Mouse (Mus musculus) forebrain, embryonic 15.5 days (tissue): ENCODE data around the gene Tbc1d22a. TPM values are rescaled to one million over a fixed set of nuclear protein-coding genes. Genes with fewer than 3 reads are reported as not detected.
A peak's percentile ranks its signal among the peaks of the same experiment; 100 is the strongest.

ENCODE experiments used
- ATAC-seq: fragments of 200-750 bp; cut with Nextera tagmentation; replicated peaks from 2 replicates; pipeline ENCODE4 v1.8.0; 2017; ENCODE audit warnings: mild to moderate bottlenecking, moderate TSS enrichment, moderate library complexity
- H3K27ac ChIP-seq: fragments of 300-500 bp; sonication (generic); replicated peaks from 2 replicates; pipeline ENCODE4 v1.5.1; 2015; ENCODE audit warnings: mild to moderate bottlenecking, inconsistent platforms
- H3K27me3 ChIP-seq: fragments of 300-500 bp; sonication (generic); 2 replicates; pipeline ENCODE4 v1.6.1; 2015; ENCODE audit warnings: inconsistent platforms
- H3K36me3 ChIP-seq: fragments of 300-500 bp; sonication (generic); 2 replicates; pipeline ENCODE4 v1.6.1; 2015; ENCODE audit warnings: mild to moderate bottlenecking, inconsistent platforms
- H3K4me1 ChIP-seq: fragments of 300-500 bp; sonication (generic); 2 replicates; pipeline ENCODE4 v1.6.1; 2015; ENCODE audit warnings: inconsistent platforms
- H3K4me2 ChIP-seq: fragments of 300-500 bp; sonication (generic); replicated peaks from 2 replicates; pipeline ENCODE4 v1.6.1; 2015; ENCODE audit warnings: mild to moderate bottlenecking, inconsistent platforms
- H3K4me3 ChIP-seq: fragments of 300-500 bp; sonication (generic); 2 replicates; pipeline ENCODE4 v1.5.1; 2015; ENCODE audit warnings: mild to moderate bottlenecking, inconsistent platforms
- H3K9ac ChIP-seq: fragments of 300-500 bp; sonication (generic); replicated peaks from 2 replicates; pipeline ENCODE4 v1.6.1; 2015; ENCODE audit warnings: mild to moderate bottlenecking, inconsistent platforms
- H3K9me3 ChIP-seq: fragments of 300-500 bp; sonication (generic); 2 replicates; pipeline ENCODE4 v1.6.1; 2016; ENCODE audit warnings: inconsistent platforms
- WGBS: fragments of 180-500 bp; shearing (Covaris S2); methylation state at CpG from one replicate; pipeline ENCODE4 v1.1.7; 2015; ENCODE audit warnings: mixed read lengths; 5-methylcytosine and 5-hydroxymethylcytosine counted together
- polyA plus RNA-seq: library from polyadenylated mRNA; unstranded; fragments of >200 nt; fragmentation: Nextera tagmentation; extraction: Ambion mirVana; gene quantifications from 2 replicates; pipeline ENCODE4 v1.2.1, GENCODE M21; 2015

The Tbc1d22a gene
- polyA plus RNA-seq, 1 experiment from 2014 or later = 13.1 TPM

GRCm38 (mm10) chr15:86337726-86338125, 123.5 kb downstream of the Tbc1d22a start:
- Histone ChIP-seq H3K4me1 (peaks cover 20% of the 10 kb centered on the region), H3K9ac (no peak overlapping the region), H3K27me3 (no peaks in the 10 kb centered on the region), H3K27ac (no peak overlapping the region), H3K36me3 (no peaks in the 10 kb centered on the region), H3K4me2 (no peak overlapping the region), H3K4me3 (no peak overlapping the region), H3K9me3 (no peaks in the 10 kb centered on the region)
- 82% methylated on average over 10 of the region's 10 CpGs for WGBS
- no peak for ATAC-seq

- 72% methylated on average over 2 of the region's 2 CpGs for WGBS
- H3K4me3 ChIP-seq = no peak overlapping the region
- no peak overlapping the region for H3K4me2 ChIP-seq
- no peak overlapping the region for H3K27ac ChIP-seq
- H3K4me1 ChIP-seq = peaks cover 31% of the 10 kb centered on the region
- no peaks in the 10 kb centered on the region for H3K27me3 ChIP-seq
- no peaks in the 10 kb centered on the region for H3K9me3 ChIP-seq
- no peaks in the 10 kb centered on the region for H3K36me3 ChIP-seq
- no peak for ATAC-seq
- H3K9ac ChIP-seq = no peak overlapping the region
Observed at GRCm38 (mm10) chr15:86339736-86340135, 125.5 kb downstream of the Tbc1d22a start.

- no peak overlapping the region for H3K27ac ChIP-seq
Observed at GRCm38 (mm10) chr15:86340766-86341165, 126.5 kb downstream of the Tbc1d22a start.

GRCm38 (mm10) chr15:86342637-86343375, 128.5 kb downstream of the Tbc1d22a start:
- Histone ChIP-seq H3K36me3 (no peaks in the 10 kb centered on the region), H3K9ac (no peak overlapping the region), H3K4me3 (no peak overlapping the region), H3K4me2 (no peak overlapping the region), H3K9me3 (no peaks in the 10 kb centered on the region), H3K27ac (no peak overlapping the region), H3K27me3 (no peaks in the 10 kb centered on the region), H3K4me1 (peaks cover 52% of the 10 kb centered on the region)
- 89% methylated on average over 8 of the region's 8 CpGs for WGBS
- no peak for ATAC-seq

More at GRCm38 (mm10) chr15:86340766-86341165, 126.5 kb downstream of the Tbc1d22a start:
- H3K4me1 ChIP-seq = peaks cover 37% of the 10 kb centered on the region
- H3K4me3 ChIP-seq = no peak overlapping the region
- H3K4me2 ChIP-seq = no peak overlapping the region
- no peaks in the 10 kb centered on the region for H3K27me3 ChIP-seq
- no peak for ATAC-seq
- 72% methylated on average over 6 of the region's 6 CpGs for WGBS
- no peaks in the 10 kb centered on the region for H3K36me3 ChIP-seq
- H3K9me3 ChIP-seq = no peaks in the 10 kb centered on the region
- H3K9ac ChIP-seq = no peak overlapping the region

- Histone ChIP-seq H3K9me3 (no peaks in the 10 kb centered on the region), H3K27ac (peak overlapping the region; percentile 42), H3K4me3 (no peak overlapping the region), H3K9ac (no peak overlapping the region), H3K27me3 (no peaks in the 10 kb centered on the region), H3K4me1 (peaks cover 47% of the 10 kb centered on the region), H3K36me3 (no peaks in the 10 kb centered on the region), H3K4me2 (no peak overlapping the region)
- ATAC-seq = peak; percentile 70
- 14% methylated on average over 8 of the region's 8 CpGs for WGBS
Observed at GRCm38 (mm10) chr15:86344906-86345331, 130.7 kb downstream of the Tbc1d22a start.

- Histone ChIP-seq H3K4me1 (peaks cover 41% of the 10 kb centered on the region), H3K27ac (peak overlapping the region; percentile 31), H3K27me3 (no peaks in the 10 kb centered on the region), H3K9ac (no peak overlapping the region), H3K4me3 (no peak overlapping the region), H3K4me2 (no peak overlapping the region), H3K36me3 (no peaks in the 10 kb centered on the region), H3K9me3 (no peaks in the 10 kb centered on the region)
- 40% methylated on average over 9 of the region's 9 CpGs for WGBS
- no peak for ATAC-seq
Observed at GRCm38 (mm10) chr15:86345907-86346306, 131.6 kb downstream of the Tbc1d22a start.

- H3K9me3 ChIP-seq = no peaks in the 10 kb centered on the region
- H3K36me3 ChIP-seq = no peaks in the 10 kb centered on the region
- H3K4me2 ChIP-seq = no peak overlapping the region
- H3K27ac ChIP-seq = peak overlapping the region; percentile 31
- no peaks in the 10 kb centered on the region for H3K27me3 ChIP-seq
- no peak overlapping the region for H3K4me3 ChIP-seq
- WGBS = 20% methylated on average over 3 of the region's 3 CpGs
- no peak overlapping the region for H3K9ac ChIP-seq
- ATAC-seq = peak; percentile 71; the same call in 1 of the 2 replicates
- peaks cover 41% of the 10 kb centered on the region for H3K4me1 ChIP-seq
Observed at GRCm38 (mm10) chr15:86346606-86347005, 132.3 kb downstream of the Tbc1d22a start.

GRCm38 (mm10) chr15:86354932-86355331, 140.7 kb downstream of the Tbc1d22a start:
- ATAC-seq = no peak
- Histone ChIP-seq H3K4me2 (no peak overlapping the region), H3K27me3 (no peaks in the 10 kb centered on the region), H3K4me1 (no peaks in the 10 kb centered on the region), H3K9ac (no peak overlapping the region), H3K4me3 (no peak overlapping the region), H3K9me3 (no peaks in the 10 kb centered on the region), H3K36me3 (no peaks in the 10 kb centered on the region), H3K27ac (no peak overlapping the region)
- WGBS = 84% methylated on average over 2 of the region's 2 CpGs

GRCm38 (mm10) chr15:86355857-86356256, 141.6 kb downstream of the Tbc1d22a start:
- Histone ChIP-seq H3K4me3 (no peak overlapping the region), H3K4me1 (no peaks in the 10 kb centered on the region), H3K9me3 (no peaks in the 10 kb centered on the region), H3K27me3 (no peaks in the 10 kb centered on the region), H3K9ac (no peak overlapping the region), H3K27ac (no peak overlapping the region), H3K36me3 (no peaks in the 10 kb centered on the region), H3K4me2 (no peak overlapping the region)
- ATAC-seq = no peak
- 87% methylated on average over 2 of the region's 2 CpGs for WGBS

GRCm38 (mm10) chr15:86360376-86360775, 146.1 kb downstream of the Tbc1d22a start:
- no peaks in the 10 kb centered on the region for H3K27me3 ChIP-seq
- no peaks in the 10 kb centered on the region for H3K9me3 ChIP-seq
- no peaks in the 10 kb centered on the region for H3K36me3 ChIP-seq
- H3K4me1 ChIP-seq = peaks cover 33% of the 10 kb centered on the region
- no peak overlapping the region for H3K4me3 ChIP-seq
- no peak overlapping the region for H3K9ac ChIP-seq
- no peak overlapping the region for H3K4me2 ChIP-seq
- no peak overlapping the region for H3K27ac ChIP-seq
- ATAC-seq = no peak
- 68% methylated on average over 3 of the region's 3 CpGs for WGBS

GRCm38 (mm10) chr15:86362306-86363150, 148.3 kb downstream of the Tbc1d22a start:
- H3K9ac ChIP-seq = no peak overlapping the region
- no peaks in the 10 kb centered on the region for H3K9me3 ChIP-seq
- H3K4me2 ChIP-seq = no peak overlapping the region
- H3K4me1 ChIP-seq = peaks cover 52% of the 10 kb centered on the region
- no peaks in the 10 kb centered on the region for H3K27me3 ChIP-seq
- no peak overlapping the region for H3K4me3 ChIP-seq
- 50% methylated on average over 10 of the region's 10 CpGs for WGBS
- no peaks in the 10 kb centered on the region for H3K36me3 ChIP-seq
- ATAC-seq = peak; percentile 68
- H3K27ac ChIP-seq = peak overlapping the region; percentile 81

- no peaks in the 10 kb centered on the region for H3K27me3 ChIP-seq
- peak overlapping the region; percentile 81 for H3K27ac ChIP-seq
- H3K9me3 ChIP-seq = no peaks in the 10 kb centered on the region
- H3K36me3 ChIP-seq = no peaks in the 10 kb centered on the region
- no peak overlapping the region for H3K4me2 ChIP-seq
- no peak overlapping the region for H3K9ac ChIP-seq
- H3K4me3 ChIP-seq = no peak overlapping the region
- peaks cover 59% of the 10 kb centered on the region for H3K4me1 ChIP-seq
- peak; percentile 48 for ATAC-seq
- 38% methylated on average over 4 of the region's 4 CpGs for WGBS
Observed at GRCm38 (mm10) chr15:86363841-86364295, 149.6 kb downstream of the Tbc1d22a start.
